Mouse (Mus musculus): ENCODE measurements around the gene Rnf121. TPM values are rescaled to one million over a fixed set of nuclear protein-coding genes. Genes with fewer than 3 reads are reported as not detected.
"Not testable (repeated sequence)": the region's sequence is repeated elsewhere in the genome, so short reads cannot be mapped to it uniquely, and the experiment has no call there.

Rnf121 gene
- polyA plus RNA-seq, 1 experiment from 2014 or later = 32.8 TPM

DNA sequence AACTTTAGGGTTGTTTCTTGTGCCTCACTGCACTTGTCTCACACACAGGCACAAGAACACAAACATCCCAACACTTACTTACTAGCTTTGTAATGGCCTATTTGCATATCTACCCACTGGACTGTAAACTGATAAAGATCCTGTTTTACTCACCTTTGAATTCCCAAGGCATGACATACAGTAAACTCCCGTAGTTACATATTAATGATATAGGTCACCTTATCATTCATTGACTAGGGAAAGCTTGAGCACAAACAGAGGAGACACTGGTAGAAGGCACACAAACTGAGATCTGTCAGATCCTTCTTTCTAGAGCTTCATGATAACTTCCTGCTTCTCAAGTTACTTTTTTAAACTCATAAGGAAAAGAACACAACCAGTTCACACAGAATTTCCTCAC, 3.1 kb downstream of the Rnf121 start:
- WGBS = 83% methylated on average over 1 of the region's 1 CpGs
- Histone ChIP-seq H3K4me1 (peaks cover 14% of the 10 kb centered on the region), H3K9me3 (no peaks in the 10 kb centered on the region), H3K27ac (no peak overlapping the region), H3K9ac (no peak overlapping the region), H3K4me3 (no peak overlapping the region), H3K36me3 (peaks cover 23% of the 10 kb centered on the region; the same call in 1 of the 2 replicates), H3K4me2 (no peak overlapping the region), H3K27me3 (no peaks in the 10 kb centered on the region)
- ATAC-seq (ENCODE audit: insufficient number of reproducible peaks, low FRiP score, low TSS enrichment, low read depth) = no peak

DNA sequence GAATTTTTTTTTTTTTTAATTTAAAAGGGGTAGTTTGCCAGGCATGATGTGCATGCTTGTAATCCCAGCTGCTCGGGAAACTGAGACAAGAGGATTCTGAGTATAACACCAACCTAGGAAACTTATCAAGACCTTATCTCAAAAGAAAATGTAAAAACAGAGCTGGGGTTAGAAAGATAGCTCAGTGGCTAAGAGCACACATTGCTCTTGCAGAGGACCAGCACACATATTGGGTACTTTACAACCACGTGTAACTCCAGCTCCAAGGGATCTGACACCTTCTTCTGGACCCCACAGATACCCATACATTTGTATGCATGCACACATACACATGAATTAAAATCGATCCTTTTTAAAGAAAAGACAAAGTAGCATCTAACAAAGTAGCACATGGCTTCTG, 3.9 kb downstream of the Rnf121 start:
- no peak overlapping the region for H3K4me2 ChIP-seq
- H3K4me1 ChIP-seq = peaks cover 10% of the 10 kb centered on the region
- H3K9ac ChIP-seq = no peak overlapping the region
- H3K36me3 ChIP-seq = peaks cover 26% of the 10 kb centered on the region; the same call in 1 of the 2 replicates
- H3K27me3 ChIP-seq = no peaks in the 10 kb centered on the region
- no peak overlapping the region for H3K4me3 ChIP-seq
- no peaks in the 10 kb centered on the region for H3K9me3 ChIP-seq
- 89% methylated on average over 3 of the region's 3 CpGs for WGBS
- no peak for ATAC-seq (ENCODE audit: insufficient number of reproducible peaks, low FRiP score, low TSS enrichment, low read depth)
- no peak overlapping the region for H3K27ac ChIP-seq

DNA sequence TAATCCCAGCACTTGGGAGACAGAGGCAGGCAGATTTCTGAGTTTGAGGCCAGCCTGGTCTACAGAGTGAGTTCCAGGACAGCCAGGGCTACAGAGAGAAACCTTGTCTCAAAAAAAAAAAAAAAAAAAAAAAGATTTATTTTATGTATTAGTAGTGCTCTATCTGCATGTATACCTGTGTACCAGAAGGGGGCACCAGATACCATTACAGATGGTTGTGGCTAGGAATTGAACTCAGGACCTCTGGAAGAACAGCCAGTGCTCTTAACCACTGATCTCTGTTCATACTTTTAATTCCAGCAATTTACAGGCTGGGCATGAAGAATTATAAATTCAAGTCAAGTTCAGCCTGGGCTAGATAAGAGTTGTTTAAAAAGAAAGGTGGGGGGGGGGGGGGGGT, 16.7 kb downstream of the Rnf121 start:
- not testable (repeated sequence) for H3K4me1 ChIP-seq; H3K9ac ChIP-seq; H3K27me3 ChIP-seq; H3K4me3 ChIP-seq; ATAC-seq (ENCODE audit: insufficient number of reproducible peaks, low FRiP score, low TSS enrichment, low read depth); H3K27ac ChIP-seq; H3K9me3 ChIP-seq; H3K4me2 ChIP-seq
- H3K36me3 ChIP-seq = peaks cover 16% of the 10 kb centered on the region

DNA sequence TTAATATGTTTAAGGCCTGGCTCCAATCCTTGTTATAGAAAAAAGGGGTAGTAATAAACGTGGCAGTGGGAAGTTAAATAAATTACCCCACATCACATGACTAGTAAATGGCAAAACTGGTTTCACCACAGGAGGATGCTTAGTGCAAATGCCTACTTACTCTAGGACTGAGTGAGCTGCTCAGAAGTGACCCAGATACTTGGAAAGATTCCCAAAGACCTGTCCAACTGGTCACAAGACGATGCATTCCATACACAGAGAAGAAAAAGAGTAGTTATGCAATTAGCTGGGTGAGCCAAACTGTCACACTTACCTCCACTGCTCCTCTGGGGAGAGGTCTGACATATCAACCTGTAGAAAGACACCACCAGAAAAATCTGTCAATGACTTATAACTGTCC, 23.0 kb downstream of the Rnf121 start:
- no peaks in the 10 kb centered on the region for H3K4me1 ChIP-seq
- peaks cover 43% of the 10 kb centered on the region for H3K36me3 ChIP-seq
- H3K9ac ChIP-seq = no peak overlapping the region
- no peaks in the 10 kb centered on the region for H3K9me3 ChIP-seq
- no peak overlapping the region for H3K4me2 ChIP-seq
- WGBS = 66% methylated on average over 2 of the region's 2 CpGs
- H3K27ac ChIP-seq = no peak overlapping the region
- no peak for ATAC-seq (ENCODE audit: insufficient number of reproducible peaks, low FRiP score, low TSS enrichment, low read depth)
- H3K27me3 ChIP-seq = no peaks in the 10 kb centered on the region
- no peak overlapping the region for H3K4me3 ChIP-seq

DNA sequence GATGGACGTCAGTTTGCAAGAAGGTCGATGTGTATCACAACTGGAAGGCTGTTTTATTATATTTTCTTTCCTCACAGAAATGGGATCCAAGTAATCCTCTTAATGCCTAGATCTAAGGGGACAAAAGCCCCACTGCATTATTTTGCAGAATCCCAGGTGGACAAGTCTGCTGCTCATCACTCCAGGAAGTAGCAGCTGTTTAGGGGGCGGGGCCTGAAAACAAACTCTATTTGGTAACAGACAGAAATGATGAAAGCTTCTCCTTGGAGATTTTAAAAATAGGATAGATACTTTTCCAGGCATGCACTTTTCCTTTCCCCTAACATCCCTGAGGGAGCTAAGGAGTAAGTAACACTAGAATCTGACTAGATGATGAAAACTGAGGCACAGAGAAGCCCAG, 28.0 kb downstream of the Rnf121 start:
- no peak overlapping the region for H3K9ac ChIP-seq
- WGBS = 93% methylated on average over 3 of the region's 3 CpGs
- H3K36me3 ChIP-seq = peaks cover 84% of the 10 kb centered on the region
- no peaks in the 10 kb centered on the region for H3K9me3 ChIP-seq
- ATAC-seq (ENCODE audit: insufficient number of reproducible peaks, low FRiP score, low TSS enrichment, low read depth) = no peak
- H3K4me2 ChIP-seq = no peak overlapping the region
- H3K27me3 ChIP-seq = no peaks in the 10 kb centered on the region
- H3K4me1 ChIP-seq = no peaks in the 10 kb centered on the region
- H3K27ac ChIP-seq = no peak overlapping the region
- no peak overlapping the region for H3K4me3 ChIP-seq

DNA sequence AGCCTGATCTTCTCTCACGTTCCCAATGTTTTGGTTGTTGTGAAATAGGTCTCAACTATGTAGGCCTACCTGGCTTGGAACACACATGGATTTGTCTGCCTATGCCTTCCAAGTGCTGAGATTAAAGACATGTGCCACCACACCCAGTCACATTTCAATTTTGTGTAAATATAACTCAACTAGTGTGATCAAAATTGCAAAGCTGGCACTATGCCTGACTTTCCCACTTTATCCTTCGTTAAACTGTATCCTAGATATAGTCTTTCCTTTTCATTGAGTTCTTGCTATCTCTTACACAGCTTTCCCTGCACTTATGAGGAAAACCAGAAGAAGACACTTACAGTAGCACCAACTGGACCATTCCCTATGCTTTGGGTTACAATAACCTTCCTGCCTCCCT, 29.7 kb downstream of the Rnf121 start:
- H3K9me3 ChIP-seq = no peaks in the 10 kb centered on the region
- H3K4me1 ChIP-seq = no peaks in the 10 kb centered on the region
- H3K4me2 ChIP-seq = no peak overlapping the region
- 83% methylated on average over 2 of the region's 2 CpGs for WGBS
- no peaks in the 10 kb centered on the region for H3K27me3 ChIP-seq
- ATAC-seq (ENCODE audit: insufficient number of reproducible peaks, low FRiP score, low TSS enrichment, low read depth) = no peak
- H3K9ac ChIP-seq = no peak overlapping the region
- H3K36me3 ChIP-seq = peaks cover 91% of the 10 kb centered on the region
- H3K4me3 ChIP-seq = no peak overlapping the region
- H3K27ac ChIP-seq = no peak overlapping the region

DNA sequence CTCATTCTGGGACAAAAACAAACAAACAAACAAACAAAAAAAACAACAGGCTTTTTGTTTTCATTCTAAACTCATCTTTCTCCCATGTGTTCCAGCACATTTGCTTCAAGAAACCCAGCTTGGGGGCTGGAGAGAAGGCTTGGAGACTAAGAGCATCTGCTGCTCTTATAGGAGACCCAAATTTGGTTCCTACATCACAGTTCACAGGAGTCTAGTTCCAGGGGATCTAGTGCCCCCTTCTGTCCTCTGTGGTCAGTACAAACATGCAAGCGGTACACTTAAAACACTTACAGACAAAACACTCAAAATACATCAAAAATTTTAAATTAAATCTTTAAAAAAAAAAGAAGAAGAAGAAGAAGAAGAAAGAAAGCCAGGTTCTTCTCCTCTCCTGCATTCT, 30.4 kb downstream of the Rnf121 start:
- Histone ChIP-seq H3K4me2 (no peak overlapping the region), H3K4me1 (no peaks in the 10 kb centered on the region), H3K9ac (no peak overlapping the region), H3K36me3 (peaks cover 90% of the 10 kb centered on the region), H3K27ac (no peak overlapping the region), H3K9me3 (no peaks in the 10 kb centered on the region), H3K4me3 (no peak overlapping the region), H3K27me3 (no peaks in the 10 kb centered on the region)
- 97% methylated on average over 1 of the region's 1 CpGs for WGBS
- no peak for ATAC-seq (ENCODE audit: insufficient number of reproducible peaks, low FRiP score, low TSS enrichment, low read depth)

DNA sequence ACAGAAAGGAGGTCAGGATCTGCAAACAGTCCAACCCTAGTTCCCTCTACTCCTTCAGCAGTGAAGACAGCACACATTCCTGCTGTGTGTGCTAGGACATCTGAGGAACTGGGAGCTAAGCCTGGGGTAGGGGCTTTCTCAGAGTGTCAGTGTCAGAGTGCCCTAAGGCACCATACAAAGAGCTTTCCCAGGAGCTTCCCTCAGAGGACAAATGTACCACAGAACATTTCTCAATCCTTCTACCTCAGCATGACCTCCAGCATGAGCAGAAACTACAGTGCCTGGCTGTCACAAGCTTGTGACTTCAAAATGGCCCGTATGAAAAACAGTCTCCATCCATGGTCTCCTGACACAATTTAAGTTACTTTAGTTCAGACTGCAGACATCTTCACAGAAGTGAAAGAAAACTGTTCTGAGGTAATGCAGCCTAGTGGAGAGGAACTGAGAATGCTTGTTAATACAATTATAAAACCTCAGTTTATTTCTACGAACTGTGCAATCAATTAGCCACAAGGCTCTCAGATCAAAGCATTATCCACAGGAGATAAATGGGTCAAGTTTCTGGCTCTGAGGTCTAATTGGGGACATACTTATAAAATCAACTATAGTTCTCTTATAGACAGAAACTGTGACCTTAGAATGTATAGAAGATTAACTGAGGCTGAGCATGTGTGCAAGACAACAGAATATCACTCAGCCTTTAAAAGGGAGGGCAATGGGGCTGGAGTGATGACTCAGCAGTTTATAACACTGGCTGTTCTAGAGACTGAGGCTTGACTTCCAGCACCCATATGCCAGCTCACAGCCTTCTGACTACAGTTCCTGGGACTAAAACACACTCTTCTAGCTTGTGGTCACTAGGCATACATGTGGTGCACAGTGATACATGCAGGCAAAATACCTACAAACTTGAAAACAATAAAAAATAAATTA, 39.8 kb downstream of the Rnf121 start:
- H3K9me3 ChIP-seq = no peaks in the 10 kb centered on the region
- no peak overlapping the region for H3K9ac ChIP-seq
- H3K4me1 ChIP-seq = no peaks in the 10 kb centered on the region
- H3K36me3 ChIP-seq = peaks cover 68% of the 10 kb centered on the region
- no peaks in the 10 kb centered on the region for H3K27me3 ChIP-seq
- no peak overlapping the region for H3K27ac ChIP-seq
- no peak overlapping the region for H3K4me2 ChIP-seq
- no peak for ATAC-seq (ENCODE audit: insufficient number of reproducible peaks, low FRiP score, low TSS enrichment, low read depth)
- WGBS = 63% methylated on average over 2 of the region's 2 CpGs
- H3K4me3 ChIP-seq = no peak overlapping the region

DNA sequence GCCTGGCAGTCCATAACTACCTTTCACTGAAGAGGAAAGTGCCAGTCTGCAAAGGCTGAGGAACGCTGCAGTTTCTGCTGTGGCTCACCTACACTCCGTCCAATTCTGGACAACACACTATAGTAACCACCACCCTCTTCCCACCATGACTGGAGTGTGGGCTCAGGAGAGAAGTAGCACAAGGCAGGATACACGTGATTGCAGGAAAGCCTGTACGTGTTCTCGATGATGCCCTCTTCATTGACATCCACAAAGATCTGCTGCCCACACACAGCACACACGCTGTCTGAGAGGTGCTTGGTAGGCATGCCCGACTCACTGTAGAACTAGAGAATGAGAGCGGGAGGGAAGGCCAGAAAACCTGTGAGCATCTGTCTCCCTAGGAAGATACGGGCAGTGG, 41.4 kb downstream of the Rnf121 start:
- Histone ChIP-seq H3K27me3 (no peaks in the 10 kb centered on the region), H3K4me3 (no peak overlapping the region), H3K4me2 (no peak overlapping the region), H3K9ac (no peak overlapping the region), H3K36me3 (peaks cover 72% of the 10 kb centered on the region), H3K9me3 (no peaks in the 10 kb centered on the region), H3K4me1 (no peaks in the 10 kb centered on the region), H3K27ac (no peak overlapping the region)
- 94% methylated on average over 9 of the region's 9 CpGs for WGBS
- no peak for ATAC-seq (ENCODE audit: insufficient number of reproducible peaks, low FRiP score, low TSS enrichment, low read depth)

DNA sequence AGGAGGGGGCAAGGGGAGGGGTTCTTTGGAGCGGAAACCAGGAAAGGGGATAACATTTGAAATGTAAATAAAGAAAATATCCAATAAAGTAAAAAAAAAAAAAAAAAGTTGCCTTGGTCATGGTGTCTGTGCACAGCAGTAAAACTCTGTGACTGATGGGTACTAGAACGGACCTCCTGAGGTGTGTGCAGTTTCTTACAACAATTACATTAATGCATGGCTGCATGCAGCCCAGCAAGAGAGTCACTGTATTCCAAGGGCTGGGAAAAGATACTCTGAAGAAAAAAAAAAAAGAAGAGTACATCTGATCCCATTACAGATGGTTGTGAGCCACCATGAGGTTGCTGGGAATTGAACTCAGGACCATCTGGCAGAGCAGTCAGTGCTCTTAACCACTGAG, 44.3 kb downstream of the Rnf121 start:
- not testable (repeated sequence) for H3K4me3 ChIP-seq; H3K9ac ChIP-seq; H3K27ac ChIP-seq; H3K27me3 ChIP-seq; ATAC-seq (ENCODE audit: insufficient number of reproducible peaks, low FRiP score, low TSS enrichment, low read depth); H3K4me2 ChIP-seq; H3K4me1 ChIP-seq; H3K9me3 ChIP-seq
- WGBS = 87% methylated on average over 2 of the region's 2 CpGs
- peaks cover 83% of the 10 kb centered on the region for H3K36me3 ChIP-seq

DNA sequence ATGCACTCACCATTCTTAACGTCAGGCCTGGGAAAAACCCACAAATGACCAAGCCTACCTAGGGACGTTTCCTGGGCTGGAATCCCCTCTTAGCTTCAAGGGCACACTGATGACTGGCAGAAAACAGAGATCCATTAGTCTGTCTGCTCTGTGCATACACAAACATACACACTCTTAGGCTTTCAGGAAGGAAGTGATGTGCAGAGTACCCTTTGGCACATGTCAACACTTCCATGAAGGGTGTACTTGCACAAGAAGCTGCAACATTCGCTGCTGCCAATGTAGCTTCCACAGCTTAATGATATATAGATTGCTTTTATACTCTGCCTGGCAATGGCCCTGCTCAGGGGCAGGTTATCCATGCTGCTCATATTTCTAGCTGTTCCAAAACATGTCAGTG, 45.9 kb downstream of the Rnf121 start:
- Histone ChIP-seq H3K4me3 (no peak overlapping the region), H3K4me1 (no peaks in the 10 kb centered on the region), H3K9ac (no peak overlapping the region), H3K9me3 (no peaks in the 10 kb centered on the region), H3K36me3 (peaks cover 91% of the 10 kb centered on the region), H3K4me2 (no peak overlapping the region), H3K27ac (no peak overlapping the region), H3K27me3 (no peaks in the 10 kb centered on the region)
- 73% methylated on average over 3 of the region's 3 CpGs for WGBS
- ATAC-seq (ENCODE audit: insufficient number of reproducible peaks, low FRiP score, low TSS enrichment, low read depth) = no peak

DNA sequence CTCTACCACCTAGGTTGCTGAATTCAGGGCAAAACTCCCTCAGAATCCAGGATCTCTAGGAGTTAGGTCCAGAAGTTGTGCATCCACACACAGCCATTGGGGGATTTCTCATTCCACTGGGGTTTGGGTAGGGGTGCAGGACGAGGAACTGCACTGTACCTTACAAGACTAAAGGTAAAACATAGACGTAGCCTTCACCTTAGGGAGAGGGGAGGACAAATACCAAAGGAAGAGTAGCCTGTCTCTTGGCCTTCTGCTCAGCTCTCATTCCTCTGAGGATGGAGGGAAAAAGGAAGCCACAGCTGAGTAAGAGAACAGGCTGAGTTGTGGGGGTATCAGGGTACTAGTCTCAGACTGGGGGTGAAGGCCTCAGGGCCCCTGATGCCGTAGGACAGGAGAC, 46.7 kb downstream of the Rnf121 start, which contains the start of gene Il18bp:
Gene Il18bp (minus strand): TSS at position 101 of the 400 bp plus-strand sequence.
- no peaks in the 10 kb centered on the region for H3K4me1 ChIP-seq
- 0 out of 2 replicates have a peak within 1 kb of the TSS, but pooled peaks have one; percentile 11 for H3K27ac ChIP-seq
- no peak within 1 kb of the TSS for H3K4me3 ChIP-seq
- ATAC-seq (ENCODE audit: insufficient number of reproducible peaks, low FRiP score, low TSS enrichment, low read depth) = no peak
- H3K4me2 ChIP-seq = no peak within 1 kb of the TSS
- H3K36me3 ChIP-seq = peaks cover 94% of the 10 kb centered on the region
- no peak within 1 kb of the TSS for H3K9ac ChIP-seq
- H3K27me3 ChIP-seq = no peaks in the 10 kb centered on the region
- H3K9me3 ChIP-seq = no peaks in the 10 kb centered on the region
- 89% methylated on average over 3 of the region's 3 CpGs for WGBS
